Mouse (Mus musculus) liver, embryonic 14 days (tissue): ENCODE results near the gene Oaz1. TPM values are rescaled to one million over a fixed set of nuclear protein-coding genes. Genes with fewer than 3 reads are reported as not detected.

Experiments used
- polyA plus RNA-seq: library from polyadenylated mRNA; depleted of rRNA; stranded (reverse); fragments of >200 nt; gene quantifications from 2 replicates; pipeline ENCODE4 v1.2.3, GENCODE M21; 2012; rRNA removed

Gene Oaz1
- polyA plus RNA-seq: 574 and 704 TPM in 2 replicates

GRCm38 (mm10) chr10:80826151-80827062, at the start of gene Oaz1:
Gene Oaz1 (plus strand): TSS chr10:80826656.

GRCm38 (mm10) chr10:80798150-80799006, 28.1 kb upstream of the Oaz1 start, which contains the start of the genes Sf3a2 and Plekhj1:
Gene Sf3a2 (plus strand): TSS chr10:80798198.
Gene Plekhj1 (minus strand): TSS chr10:80798626.

GRCm38 (mm10) chr10:80804916-80805315, 21.5 kb upstream of the Oaz1 start, which contains the start of gene Amh:
Gene Amh (plus strand): TSS chr10:80805243.

GRCm38 (mm10) chr10:80813366-80813765, 13.1 kb upstream of the Oaz1 start, which contains the start of gene Jsrp1:
Gene Jsrp1 (minus strand): TSS chr10:80813498.

GRCm38 (mm10) chr10:80843931-80844547, 17.6 kb downstream of the Oaz1 start, which contains the start of gene Lingo3:
Gene Lingo3 (minus strand): TSS chr10:80844039.

GRCm38 (mm10) chr10:80854913-80855748, 28.7 kb downstream of the Oaz1 start, which contains the start of the genes Lsm7 and Sppl2b:
Gene Lsm7 (minus strand): TSS chr10:80855209.
Gene Sppl2b (plus strand): TSS chr10:80855275.

GRCm38 (mm10) chr10:80871581-80871980, 45.1 kb downstream of the Oaz1 start, which contains the start of gene Tmprss9:
Gene Tmprss9 (plus strand): TSS chr10:80871848.

Other genes starting within 250 kb of the Oaz1 start
- gene Klf16, start 249.3 kb upstream of the Oaz1 start, polyA plus RNA-seq: 12.0 and 13.6 TPM in 2 replicates
- gene Abhd17a, start 236.3 kb upstream of the Oaz1 start, polyA plus RNA-seq: 34.0 and 39.9 TPM in 2 replicates
- 16.7 and 22.6 TPM in 2 replicates for gene Scamp4, start 223.8 kb upstream of the Oaz1 start, polyA plus RNA-seq
- 4.5 and 5.6 TPM in 2 replicates for gene Adat3, start 223.8 kb upstream of the Oaz1 start, polyA plus RNA-seq
- gene Gm49322, start 220.6 kb upstream of the Oaz1 start, polyA plus RNA-seq: 1.0 and 1.4 TPM in 2 replicates
- gene Csnk1g2, start 203.8 kb upstream of the Oaz1 start, polyA plus RNA-seq: 45.6 and 48.1 TPM in 2 replicates
- 7.5 and 8.3 TPM in 2 replicates for gene Btbd2, start 169.6 kb upstream of the Oaz1 start, polyA plus RNA-seq
- gene Mknk2, start 148.5 kb upstream of the Oaz1 start, polyA plus RNA-seq: 49.3 and 57.7 TPM in 2 replicates
- gene Mob3a, start 124.7 kb upstream of the Oaz1 start, polyA plus RNA-seq: 11.6 and 12.9 TPM in 2 replicates
- 8.7 and 9.9 TPM in 2 replicates for gene Izumo4, start 124.5 kb upstream of the Oaz1 start, polyA plus RNA-seq
- gene Ap3d1, start 84.4 kb upstream of the Oaz1 start, polyA plus RNA-seq: 22.8 and 25.7 TPM in 2 replicates
- 6.3 and 11.7 TPM in 2 replicates for gene Dot1l, start 71.5 kb upstream of the Oaz1 start, polyA plus RNA-seq
- 36.9 and 42.4 TPM in 2 replicates for gene Sf3a2, start 28.5 kb upstream of the Oaz1 start, polyA plus RNA-seq
- gene Plekhj1, start 28.0 kb upstream of the Oaz1 start, polyA plus RNA-seq: 44.3 and 48.4 TPM in 2 replicates
- gene Amh, start 21.4 kb upstream of the Oaz1 start, polyA plus RNA-seq: 0.31 and 0.32 TPM in 2 replicates
- 0.03 and 0.50 TPM in 2 replicates for gene Jsrp1, start 13.2 kb upstream of the Oaz1 start, polyA plus RNA-seq
- not detected in 2 replicates for gene Lingo3, start 17.4 kb downstream of the Oaz1 start, polyA plus RNA-seq
- gene Lsm7, start 28.6 kb downstream of the Oaz1 start, polyA plus RNA-seq: 222 and 233 TPM in 2 replicates
- gene Sppl2b, start 28.6 kb downstream of the Oaz1 start, polyA plus RNA-seq: 58.7 and 66.2 TPM in 2 replicates
- 0.02 and 0.05 TPM in 2 replicates for gene Tmprss9, start 45.2 kb downstream of the Oaz1 start, polyA plus RNA-seq
- 99.7 and 111 TPM in 2 replicates for gene Timm13, start 74.3 kb downstream of the Oaz1 start, polyA plus RNA-seq
- gene Lmnb2, start 91.6 kb downstream of the Oaz1 start, polyA plus RNA-seq: 11.5 and 11.8 TPM in 2 replicates
- gene Gadd45b, start 103.4 kb downstream of the Oaz1 start, polyA plus RNA-seq: 2.1 and 2.2 TPM in 2 replicates
- 0.25 and 0.29 TPM in 2 replicates for gene Gng7, start 188.3 kb downstream of the Oaz1 start, polyA plus RNA-seq
- 0.01 TPM in 1 of 2 replicates, not detected in the other for gene Diras1, start 199.0 kb downstream of the Oaz1 start, polyA plus RNA-seq
- gene Slc39a3, start 210.8 kb downstream of the Oaz1 start, polyA plus RNA-seq: 3.4 and 3.8 TPM in 2 replicates
- 33.9 and 37.4 TPM in 2 replicates for gene Sgta, start 233.5 kb downstream of the Oaz1 start, polyA plus RNA-seq
- gene Thop1, start 243.4 kb downstream of the Oaz1 start, polyA plus RNA-seq: 20.2 and 21.2 TPM in 2 replicates